Mouse (Mus musculus) skeletal muscle tissue, adult 2 months (tissue): ENCODE measurements around the gene Aldh3b2.

Experiments
- DNase-seq: peaks from one replicate; pipeline ENCODE4 v3.0.0-alpha.2; 2012; ENCODE audit warnings: low read depth, low spot score

The Aldh3b2 gene

DNA sequence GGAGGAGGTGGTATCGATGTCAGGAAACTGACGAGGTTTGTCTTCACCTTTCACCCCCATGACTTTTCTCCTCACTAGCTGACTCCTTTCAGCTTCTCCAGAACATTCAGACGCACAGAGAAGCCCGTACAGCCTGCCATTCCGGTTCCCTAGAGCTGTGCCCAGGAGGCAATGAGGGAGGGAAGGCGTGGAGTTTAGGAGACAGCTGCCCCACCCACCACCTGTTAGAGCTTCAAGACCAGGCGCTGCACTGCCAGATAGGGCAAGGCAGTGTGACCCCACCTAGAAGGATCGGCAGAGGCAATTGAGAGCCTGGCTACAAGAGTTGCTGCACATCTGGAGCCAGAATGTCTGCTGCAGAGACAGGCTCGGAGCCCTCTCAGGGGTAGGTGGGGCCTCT is at the start of gene Aldh3b2:
Gene Aldh3b2 (plus strand): TSS at position 100 of the 400 bp plus-strand sequence.
- DNase-seq = no peak

GRCm38 (mm10) chr19:3922661-3923371 is 49.3 kb upstream of the Aldh3b2 start:
- DNase-seq = no peak

DNA sequence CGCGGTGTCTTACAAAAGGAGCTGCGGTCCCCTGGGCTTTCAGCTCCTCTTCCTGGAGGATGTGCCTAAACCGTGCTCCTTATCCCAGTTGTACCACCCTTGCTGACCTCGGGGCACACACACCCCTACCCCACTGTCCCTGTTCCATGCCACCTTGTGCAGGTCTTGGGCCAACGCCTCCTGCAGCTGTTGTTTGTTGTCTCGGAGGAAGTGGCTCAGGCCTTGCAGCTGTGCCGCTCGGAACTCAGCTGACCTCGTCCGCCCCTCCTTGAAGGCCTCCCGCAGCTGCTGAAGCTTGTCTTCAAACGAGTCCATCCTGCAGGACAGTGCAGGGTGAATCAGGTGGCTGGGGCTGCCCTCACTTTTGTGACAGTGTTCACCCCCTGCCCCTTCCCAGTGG is 48.5 kb upstream of the Aldh3b2 start:
- DNase-seq = peak; percentile 68

GRCm38 (mm10) chr19:3924190-3924589 is 47.9 kb upstream of the Aldh3b2 start:
- no peak for DNase-seq

- DNase-seq = no peak
Measured at GRCm38 (mm10) chr19:3924868-3925267, 47.3 kb upstream of the Aldh3b2 start.

- no peak for DNase-seq
Measured at GRCm38 (mm10) chr19:3925859-3926258, 46.3 kb upstream of the Aldh3b2 start.

GRCm38 (mm10) chr19:3926279-3926678 is 45.8 kb upstream of the Aldh3b2 start:
- no peak for DNase-seq

GRCm38 (mm10) chr19:3926685-3927084 is 45.4 kb upstream of the Aldh3b2 start:
- no peak for DNase-seq

- no peak for DNase-seq
Measured at GRCm38 (mm10) chr19:3927989-3928388, 44.1 kb upstream of the Aldh3b2 start.

GRCm38 (mm10) chr19:3928779-3929178 is 43.3 kb upstream of the Aldh3b2 start:
- no peak for DNase-seq

DNA sequence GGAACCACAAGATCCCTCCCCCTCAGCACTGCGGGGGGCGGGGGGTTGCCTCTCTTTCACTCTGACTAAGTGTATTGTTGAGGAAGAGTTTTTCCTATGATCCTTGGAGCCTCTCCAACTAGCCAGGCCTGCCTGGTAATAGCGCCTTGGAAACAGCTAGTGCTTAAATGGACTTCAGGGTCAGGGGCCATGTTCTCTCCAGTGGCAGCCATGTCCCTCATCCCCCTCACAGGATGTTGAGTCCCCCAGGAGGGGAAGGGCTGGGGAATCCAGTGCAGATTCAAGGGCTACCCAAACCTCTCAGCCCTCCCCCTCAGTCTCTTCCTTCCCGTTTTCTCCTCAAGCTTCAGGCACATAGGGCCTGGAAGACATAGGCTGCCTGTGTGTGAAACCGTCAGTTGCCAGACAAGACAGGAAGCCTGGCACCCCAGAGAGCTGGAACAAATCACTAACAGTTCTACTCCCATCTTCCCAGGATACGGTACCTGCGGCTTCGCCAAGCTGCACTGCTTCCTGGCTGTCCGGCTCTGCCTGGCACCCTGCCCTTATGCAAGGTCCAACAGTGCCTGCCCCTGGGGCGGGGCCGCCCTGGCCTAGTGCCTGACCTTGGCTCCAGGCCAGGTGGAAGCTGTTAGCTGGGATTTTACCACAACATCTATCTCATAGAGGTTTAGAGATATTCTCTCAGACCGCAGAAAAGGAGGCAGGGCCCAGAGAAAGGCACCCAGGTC is 42.8 kb upstream of the Aldh3b2 start, which contains the start of gene Aldh3b1:
Gene Aldh3b1 (minus strand): TSS at position 598 of the 731 bp plus-strand sequence.
- DNase-seq = peak; percentile 84

- no peak for DNase-seq
Measured at GRCm38 (mm10) chr19:3930262-3931057, 41.7 kb upstream of the Aldh3b2 start.

GRCm38 (mm10) chr19:3931716-3932115 is 40.4 kb upstream of the Aldh3b2 start:
- no peak for DNase-seq

- peak; percentile 68 for DNase-seq
Measured at GRCm38 (mm10) chr19:3935032-3935895, 36.9 kb upstream of the Aldh3b2 start, which contains the start of gene Unc93b1. Gene Unc93b1 (plus strand): TSS chr19:3935186.

DNA sequence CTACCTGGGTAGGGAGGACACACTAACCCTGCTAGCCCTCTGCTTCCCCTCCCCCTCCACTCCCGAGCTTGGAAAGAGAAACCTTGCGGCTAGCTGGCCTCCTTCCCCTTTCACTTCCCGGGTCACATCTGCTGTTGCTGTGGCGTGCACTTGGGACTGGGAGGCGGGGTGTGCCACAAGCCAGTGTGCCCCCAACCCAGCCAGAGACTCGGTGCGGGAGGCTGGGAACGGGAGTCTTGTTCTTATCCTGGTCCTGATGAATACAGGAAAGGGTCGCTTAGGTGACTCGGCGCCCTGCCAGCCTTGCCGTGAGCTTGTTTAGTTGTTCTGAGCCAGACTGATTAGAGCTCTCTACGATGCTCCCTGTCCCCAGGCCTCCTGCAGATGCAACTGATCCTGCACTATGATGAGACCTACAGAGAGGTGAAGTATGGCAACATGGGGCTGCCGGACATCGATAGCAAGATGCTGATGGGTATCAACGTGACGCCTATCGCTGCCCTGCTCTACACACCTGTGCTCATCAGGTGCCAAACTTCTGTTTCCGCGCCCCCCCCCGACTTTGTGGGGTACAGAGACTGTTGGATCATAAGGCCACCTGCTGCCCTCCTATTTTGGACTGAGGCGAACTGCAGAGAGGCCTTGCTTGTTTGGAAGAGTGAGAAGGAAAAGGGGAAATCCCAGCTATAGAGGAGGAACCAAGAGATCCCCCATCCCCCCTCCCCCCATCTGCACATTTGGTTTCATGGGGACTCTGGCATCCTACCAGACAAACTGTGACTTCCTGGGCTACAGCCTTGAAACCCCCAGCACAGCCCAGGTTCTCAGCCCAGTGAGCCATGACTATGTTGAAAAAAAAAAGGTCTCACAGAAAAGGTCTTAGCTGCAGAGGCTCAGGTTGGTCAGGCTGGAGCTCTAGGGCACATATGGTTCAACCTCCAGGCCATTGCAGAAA is 36.0 kb upstream of the Aldh3b2 start:
- peak; percentile 62 for DNase-seq

- no peak for DNase-seq
Measured at GRCm38 (mm10) chr19:3942315-3942714, 29.8 kb upstream of the Aldh3b2 start.

DNA sequence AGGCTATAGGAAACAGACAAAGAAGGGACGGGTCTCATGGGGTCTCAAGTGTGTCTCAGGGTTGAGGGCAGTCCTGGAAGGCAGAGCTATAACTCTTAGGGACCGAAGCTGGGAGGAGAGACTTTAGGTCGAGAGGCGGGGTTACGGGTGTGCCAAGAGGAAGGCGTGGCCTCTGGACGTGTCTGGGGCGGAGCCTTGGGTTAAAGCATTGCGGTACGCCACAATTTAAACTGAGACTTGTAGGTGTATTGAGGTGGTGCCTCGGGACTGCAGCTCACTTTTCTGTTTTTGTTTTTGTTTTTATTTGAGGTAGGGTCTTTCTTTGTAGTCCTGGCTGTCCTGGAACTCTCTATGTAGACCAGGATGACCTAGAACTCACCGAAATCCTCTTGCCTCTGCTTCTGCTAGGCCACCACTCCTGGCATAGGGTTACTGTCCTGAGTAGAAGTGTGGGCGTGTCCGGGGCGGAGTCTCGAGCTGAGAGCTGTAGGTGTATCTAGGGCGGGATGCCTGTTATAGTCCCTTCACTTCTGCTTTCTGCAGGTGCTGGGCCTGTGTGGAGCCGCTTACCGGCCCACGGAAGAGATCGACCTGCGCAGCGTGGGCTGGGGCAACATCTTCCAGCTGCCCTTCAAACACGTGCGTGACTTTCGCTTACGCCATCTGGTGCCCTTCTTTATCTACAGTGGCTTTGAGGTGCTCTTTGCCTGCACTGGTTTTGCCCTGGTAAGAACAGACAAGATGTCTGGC is 29.0 kb upstream of the Aldh3b2 start:
- DNase-seq = no peak

DNA sequence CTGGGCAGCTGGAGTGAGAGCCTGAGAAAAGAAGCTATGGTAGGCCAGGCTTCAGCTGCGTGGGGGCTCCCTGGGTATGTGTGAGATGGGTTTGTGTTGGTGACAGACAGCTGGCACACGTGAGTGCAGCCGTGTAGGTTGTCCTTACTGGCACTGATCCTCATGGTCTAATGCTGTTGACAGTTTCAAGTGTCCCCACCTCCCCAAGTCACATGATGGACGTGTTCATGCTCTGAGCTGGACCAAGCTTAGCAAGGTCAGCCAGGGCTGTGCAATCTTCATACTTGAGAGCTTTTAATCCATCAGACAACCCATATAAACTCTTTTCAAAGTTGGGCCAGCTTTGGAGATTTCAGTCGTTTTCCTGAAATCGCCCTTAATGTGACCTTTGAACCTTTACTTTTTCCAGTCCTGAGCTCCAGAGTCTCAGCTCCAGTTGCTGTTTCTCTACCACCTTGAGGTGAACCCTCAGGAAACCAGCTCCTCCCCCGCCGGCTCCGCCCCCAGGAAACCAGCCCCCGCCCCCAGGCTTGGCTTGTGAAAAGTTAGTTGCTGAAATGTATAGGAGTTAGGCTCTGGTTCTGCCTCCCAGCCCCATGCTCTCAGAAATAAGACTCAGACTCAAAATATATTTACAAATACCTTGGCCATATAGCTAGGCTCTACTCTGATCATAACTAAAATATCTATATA is 26.1 kb upstream of the Aldh3b2 start:
- no peak for DNase-seq

GRCm38 (mm10) chr19:3946715-3947114 is 25.4 kb upstream of the Aldh3b2 start:
- DNase-seq = no peak
